Mouse (Mus musculus): ENCODE results near the gene Klhdc2.

Gene Klhdc2

DNA sequence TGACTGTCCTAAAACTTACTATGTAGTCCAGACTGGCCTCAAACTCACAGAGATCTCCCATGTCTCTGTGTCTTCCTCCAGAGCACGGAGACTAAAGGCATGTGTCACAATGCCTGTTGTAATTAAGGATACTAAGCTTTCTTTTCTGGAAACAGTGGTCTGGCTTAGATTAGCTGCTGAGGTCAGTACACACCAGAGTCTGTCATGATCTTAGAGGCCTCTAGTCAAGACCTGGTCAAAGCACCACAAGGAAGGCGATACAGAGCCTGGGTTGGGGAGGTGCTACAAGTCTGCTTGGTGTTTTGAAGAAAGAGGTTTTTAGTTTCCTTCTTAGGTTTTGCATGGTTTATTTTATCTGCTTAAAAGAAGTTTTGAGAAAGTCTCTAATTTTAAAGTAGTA is 3.9 kb downstream of the Klhdc2 start:
- DNase-seq (ENCODE audit: low spot score) = no peak

DNA sequence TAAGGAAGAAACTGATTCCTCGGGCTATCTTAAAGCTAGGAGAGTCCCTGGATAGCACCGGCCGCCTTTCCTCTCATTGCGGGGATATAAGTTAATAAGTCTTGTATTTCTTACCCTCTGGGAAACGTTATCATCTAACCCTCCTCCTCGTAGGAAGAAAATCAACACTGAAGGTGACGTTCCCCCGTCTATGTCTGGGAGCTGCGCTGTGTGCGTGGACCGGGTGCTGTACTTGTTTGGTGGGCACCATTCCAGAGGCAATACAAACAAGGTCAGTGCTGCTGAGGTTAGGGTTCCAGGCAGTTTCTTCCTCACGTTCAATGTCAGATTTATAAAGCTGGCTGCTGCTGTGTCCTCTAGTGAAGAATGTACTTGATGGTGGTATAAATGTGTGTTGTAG is 5.7 kb downstream of the Klhdc2 start:
- DNase-seq (ENCODE audit: low spot score) = no peak

- DNase-seq (ENCODE audit: low spot score) = no peak
These were observed 7.6 kb downstream of the Klhdc2 start for GRCm38 (mm10) chr12:69304051-69304450.

DNA sequence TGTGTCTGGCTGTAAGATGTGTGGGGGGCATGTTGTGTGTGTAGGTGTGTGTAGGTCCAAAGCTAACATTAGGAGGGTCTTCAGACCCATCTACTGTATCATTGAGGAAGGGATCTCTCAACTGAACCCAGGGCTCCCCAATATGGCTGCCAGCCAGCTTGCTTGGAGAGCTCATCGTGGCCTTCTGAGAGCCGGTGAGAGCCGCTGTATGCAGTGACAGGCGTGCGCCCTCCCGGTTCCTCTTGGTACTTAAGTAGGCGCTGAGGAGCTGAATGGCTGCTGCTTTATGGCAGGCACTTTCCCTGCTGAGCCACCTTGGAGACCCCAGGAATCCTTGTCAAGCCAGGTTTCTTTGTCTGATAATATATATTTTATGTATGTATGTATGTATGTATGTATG is 9.9 kb downstream of the Klhdc2 start:
- no peak for DNase-seq (ENCODE audit: low spot score)

DNA sequence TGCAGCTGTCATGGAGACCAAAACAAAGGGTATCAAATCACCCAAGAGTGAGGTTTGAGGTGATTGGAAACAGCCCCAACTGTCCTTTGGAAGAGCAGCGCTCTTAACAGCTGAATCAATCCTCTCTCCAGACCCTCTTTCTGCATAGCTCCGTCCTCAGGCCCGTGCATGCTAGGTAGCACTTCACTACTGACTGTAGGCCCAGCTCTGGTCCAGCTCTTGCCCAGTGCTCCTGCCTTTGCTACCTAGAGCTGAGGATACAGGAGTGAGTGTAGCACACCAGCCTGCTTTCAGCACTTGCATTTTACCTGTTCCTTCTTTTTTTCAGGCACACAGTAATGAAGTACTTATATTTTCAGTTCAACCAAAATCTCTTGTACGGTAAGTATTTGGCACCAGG is 13.2 kb downstream of the Klhdc2 start:
- DNase-seq (ENCODE audit: low spot score) = no peak

DNA sequence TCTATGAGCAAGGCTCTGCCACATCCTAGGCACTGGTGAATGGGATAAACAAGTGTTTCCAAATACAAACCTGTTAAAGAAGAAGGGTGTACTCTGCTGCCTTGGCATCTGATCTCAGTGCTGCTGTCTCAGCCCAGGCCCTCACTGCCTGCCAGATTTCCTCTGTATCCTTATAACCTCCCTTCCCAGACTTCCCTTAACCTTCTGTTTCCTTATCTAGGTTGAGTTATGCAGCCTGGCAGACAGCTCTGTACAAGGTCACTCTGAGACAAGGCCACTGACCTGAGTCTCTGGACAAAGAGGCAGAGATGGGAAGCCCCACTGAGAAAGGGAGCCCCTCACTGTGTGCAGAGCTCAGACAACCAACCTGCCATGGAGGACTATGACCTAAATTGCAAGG is 21.9 kb downstream of the Klhdc2 start:
- no peak for DNase-seq (ENCODE audit: low spot score)

DNA sequence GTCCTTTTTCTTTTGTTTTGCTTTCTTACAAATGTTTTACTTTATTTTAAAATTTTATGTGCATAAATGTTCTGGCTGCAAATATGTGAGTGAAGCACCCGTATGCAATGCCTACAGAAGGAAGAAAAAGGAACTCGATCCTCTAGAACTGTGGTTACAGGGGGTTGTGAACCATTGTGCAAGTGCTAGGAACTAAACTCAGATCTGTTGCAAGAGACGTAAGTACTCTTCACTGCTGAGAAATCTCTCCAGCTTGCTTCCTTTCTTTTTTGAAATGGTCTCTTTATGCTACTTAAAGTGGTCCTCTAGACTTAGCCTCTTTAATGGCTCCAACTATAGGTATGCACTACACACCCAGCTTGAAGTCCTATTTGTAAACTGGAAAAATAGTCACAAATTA is 34.7 kb downstream of the Klhdc2 start:
- no peak for DNase-seq (ENCODE audit: low spot score)

DNA sequence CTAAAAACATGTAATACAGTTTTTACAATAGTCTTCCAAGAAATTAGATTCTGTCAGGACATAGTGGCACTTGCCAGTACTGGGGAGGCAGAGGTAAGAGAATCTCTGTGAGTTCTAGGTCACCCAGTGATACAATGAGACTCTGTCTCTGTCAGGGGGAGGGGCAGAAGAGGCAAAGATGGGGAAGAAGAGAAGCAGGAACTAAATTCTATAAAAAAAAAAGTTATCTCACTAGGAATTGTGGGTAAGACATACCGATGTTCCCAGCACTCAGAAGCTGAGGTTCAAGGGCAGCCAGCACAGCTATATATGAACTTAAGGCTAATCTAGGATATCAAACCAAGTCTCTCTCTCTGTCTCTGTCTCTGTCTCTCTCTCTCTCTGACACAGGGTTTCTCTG is 35.7 kb downstream of the Klhdc2 start:
- no peak for DNase-seq (ENCODE audit: low spot score)

GRCm38 (mm10) chr12:69333547-69333946 is 37.1 kb downstream of the Klhdc2 start:
- DNase-seq (ENCODE audit: low spot score) = peak; percentile 52

DNA sequence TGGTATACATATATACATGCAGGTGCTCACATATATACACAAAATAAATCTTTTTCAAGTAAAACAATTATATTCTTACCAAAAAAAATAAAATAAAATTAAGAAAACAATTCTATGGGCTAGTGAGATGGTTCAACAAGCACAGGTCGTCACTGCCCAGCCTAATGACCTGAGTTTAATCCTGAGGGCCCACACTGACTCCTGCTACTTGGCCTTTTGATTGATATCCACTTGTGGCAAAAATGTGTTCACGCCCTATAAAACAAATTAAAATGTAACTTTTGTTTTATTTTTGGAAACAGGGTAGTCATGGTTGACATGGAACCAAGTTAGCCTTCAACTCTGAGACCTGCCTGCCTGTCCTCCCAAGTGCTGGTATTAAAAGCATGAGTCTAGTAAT is 53.4 kb downstream of the Klhdc2 start:
- DNase-seq (ENCODE audit: low spot score) = no peak

GRCm38 (mm10) chr12:69351685-69352084 is 55.2 kb downstream of the Klhdc2 start:
- no peak for DNase-seq (ENCODE audit: low spot score)

DNA sequence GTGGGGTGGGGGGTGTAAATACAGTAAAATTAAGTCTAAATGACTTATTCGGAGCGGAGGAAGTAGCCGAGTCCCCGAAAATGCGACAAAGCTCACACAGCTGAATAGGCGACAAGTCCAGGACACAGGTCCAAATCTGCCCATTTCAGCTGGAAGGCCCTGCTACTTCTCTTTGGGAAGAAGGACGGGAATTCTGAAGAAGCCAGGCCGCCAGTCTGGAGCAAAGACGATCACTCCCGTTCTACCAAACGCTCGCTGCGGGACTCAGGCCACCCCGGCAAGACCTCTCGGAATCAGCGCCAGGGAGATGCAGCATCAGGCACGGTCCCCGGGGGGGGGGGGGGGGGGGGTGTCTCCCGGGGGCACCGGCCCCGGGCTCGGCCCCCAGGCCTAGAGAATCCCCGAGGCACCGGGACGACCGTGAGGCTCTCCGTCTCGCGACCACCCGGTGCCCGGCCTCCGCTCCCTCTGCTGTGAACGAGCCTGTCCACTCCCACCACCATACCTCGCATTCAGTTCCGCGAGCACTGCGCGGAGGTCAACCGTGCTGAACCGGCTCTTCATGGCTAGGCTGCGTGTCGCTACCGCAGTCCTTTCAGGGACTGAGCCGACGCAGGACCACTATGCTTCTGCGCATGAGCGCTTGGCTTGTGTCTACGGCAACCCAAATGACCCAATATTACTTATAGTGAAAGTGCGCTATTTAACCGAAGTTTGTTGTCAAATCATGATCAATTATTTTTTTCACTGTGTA is 60.2 kb downstream of the Klhdc2 start, which contains the start of gene Nemf:
Gene Nemf (minus strand): TSS at position 620 of the 754 bp plus-strand sequence.
- peak; percentile 83 for DNase-seq (ENCODE audit: low spot score)

DNA sequence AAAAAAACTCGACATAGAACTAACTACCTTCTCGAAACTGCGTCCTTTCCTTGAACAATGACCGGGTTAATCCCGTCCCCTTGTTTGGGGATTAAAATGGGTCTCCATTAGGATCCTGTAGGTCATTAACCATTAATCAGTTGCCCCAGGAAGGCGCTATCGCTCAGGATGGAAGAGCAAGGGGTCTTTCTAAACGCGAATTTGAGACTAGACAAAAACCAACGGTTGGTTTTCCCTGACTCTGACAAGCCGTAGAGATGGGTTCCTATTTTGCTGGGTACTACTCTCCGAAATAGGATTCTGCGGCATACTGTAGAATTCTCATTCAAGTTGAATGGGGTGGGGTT is 60.8 kb downstream of the Klhdc2 start:
- DNase-seq (ENCODE audit: low spot score) = no peak

Data from testis, postnatal 10 days (tissue).